Mouse (Mus musculus): ENCODE results near the gene Adh1. TPM values are rescaled to one million over a fixed set of nuclear protein-coding genes. Genes with fewer than 3 reads are reported as not detected.

The Adh1 gene
- total RNA-seq, 2 experiments from 2014 or later = 25.2 to 50.3 TPM

Other genes with a start within 250 kb of the Adh1 start
- 100 to 1,000 TPM; 158 to 162 TPM for gene 1110002E22Rik, start 195.9 kb upstream of the Adh1 start, total RNA-seq (2021)
- 1 to 10 TPM; 1.2 to 2.0 TPM for gene Gm5105, start 193.6 kb upstream of the Adh1 start, total RNA-seq (2021)
- 1 to 10 TPM; 1.5 to 1.8 TPM for gene Trmt10a, start 117.5 kb upstream of the Adh1 start, total RNA-seq (2021)
- gene Mttp, start 116.0 kb upstream of the Adh1 start, total RNA-seq (2021) = 1 to 10 TPM; 1.8 TPM
- gene 4930579F01Rik, start 67.2 kb upstream of the Adh1 start, total RNA-seq (2021) = not detected
- 1 to 10 TPM in 1 of 2 experiments, under 1 TPM in 1; 0.23 to 1.5 TPM for gene Adh7, start 43.2 kb upstream of the Adh1 start, total RNA-seq (2021)
- not detected for gene Adh6a, start 52.3 kb downstream of the Adh1 start, total RNA-seq (2021)
- gene Adh6b, start 80.8 kb downstream of the Adh1 start, total RNA-seq (2021) = not detected
- gene Adh4, start 154.5 kb downstream of the Adh1 start, total RNA-seq (2021) = not detected
- gene Adh5, start 182.1 kb downstream of the Adh1 start, total RNA-seq (2021) = 10 to 100 TPM; 55.9 to 57.2 TPM
- 10 to 100 TPM; 40.4 to 46.1 TPM for gene Metap1, start 228.5 kb downstream of the Adh1 start, total RNA-seq (2021)